Mouse (Mus musculus): Measurements from ENCODE around the gene Mosmo. TPM values are rescaled to one million over a fixed set of nuclear protein-coding genes. Genes with fewer than 3 reads are reported as not detected.

Gene Mosmo
- polyA plus RNA-seq, 1 experiment from 2014 or later, result 9.4 TPM

- Histone ChIP-seq H3K36me3 (peaks cover 2% of the 10 kb centered on the region; the same call in 1 of the 2 replicates), H3K4me1 (no peaks in the 10 kb centered on the region), H3K4me2 (no peak overlapping the region), H3K9me3 (replicated peaks) (no peaks in the 10 kb centered on the region), H3K9ac (no peak overlapping the region), H3K27ac (no peak overlapping the region), H3K27me3 (replicated peaks) (peaks cover 20% of the 10 kb centered on the region), H3K4me3 (no peak overlapping the region)
- 19% methylated on average over 5 of the region's 5 CpGs for WGBS (ENCODE audit: insufficient replicate concordance)
- ATAC-seq, result no peak
These were observed 62.2 kb downstream of the Mosmo start for GRCm38 (mm10) chr7:120739558-120740101.

GRCm38 (mm10) chr7:120743366-120744351 is 66.2 kb downstream of the Mosmo start:
- 63% methylated on average over 14 of the region's 14 CpGs for WGBS (ENCODE audit: insufficient replicate concordance)
- H3K27me3 ChIP-seq (replicated peaks), result peaks cover 33% of the 10 kb centered on the region
- no peak for ATAC-seq

GRCm38 (mm10) chr7:120744606-120745005 is 67.2 kb downstream of the Mosmo start:
- Histone ChIP-seq H3K36me3 (no peaks in the 10 kb centered on the region), H3K4me3 (no peak overlapping the region), H3K27ac (no peak overlapping the region), H3K9me3 (replicated peaks) (no peaks in the 10 kb centered on the region), H3K27me3 (replicated peaks) (peaks cover 36% of the 10 kb centered on the region), H3K9ac (no peak overlapping the region), H3K4me2 (no peak overlapping the region), H3K4me1 (no peaks in the 10 kb centered on the region)
- no peak for ATAC-seq
- 67% methylated on average over 6 of the region's 6 CpGs for WGBS (ENCODE audit: insufficient replicate concordance)

More at GRCm38 (mm10) chr7:120743366-120744351, 66.2 kb downstream of the Mosmo start:
- no peaks in the 10 kb centered on the region for H3K4me1 ChIP-seq
- no peak overlapping the region for H3K4me2 ChIP-seq
- no peaks in the 10 kb centered on the region for H3K36me3 ChIP-seq
- no peak overlapping the region for H3K27ac ChIP-seq
- no peak overlapping the region for H3K9ac ChIP-seq
- H3K4me3 ChIP-seq, result no peak overlapping the region
- no peaks in the 10 kb centered on the region for H3K9me3 ChIP-seq (replicated peaks)

GRCm38 (mm10) chr7:120746029-120746428 is 68.6 kb downstream of the Mosmo start:
- peaks cover 40% of the 10 kb centered on the region for H3K27me3 ChIP-seq (replicated peaks)
- no peak for ATAC-seq
- 49% methylated on average over 3 of the region's 3 CpGs for WGBS (ENCODE audit: insufficient replicate concordance)
- no peaks in the 10 kb centered on the region for H3K9me3 ChIP-seq (replicated peaks)
- H3K36me3 ChIP-seq, result no peaks in the 10 kb centered on the region
- H3K27ac ChIP-seq, result no peak overlapping the region
- no peak overlapping the region for H3K9ac ChIP-seq
- no peak overlapping the region for H3K4me3 ChIP-seq
- H3K4me1 ChIP-seq, result no peaks in the 10 kb centered on the region
- no peak overlapping the region for H3K4me2 ChIP-seq

- WGBS (ENCODE audit: insufficient replicate concordance), result 70% methylated on average over 5 of the region's 5 CpGs
- no peak for ATAC-seq
- no peaks in the 10 kb centered on the region for H3K36me3 ChIP-seq
- H3K9ac ChIP-seq, result no peak overlapping the region
- H3K27ac ChIP-seq, result no peak overlapping the region
- H3K4me2 ChIP-seq, result no peak overlapping the region
- peaks cover 40% of the 10 kb centered on the region for H3K27me3 ChIP-seq (replicated peaks)
- no peak overlapping the region for H3K4me3 ChIP-seq
- no peaks in the 10 kb centered on the region for H3K9me3 ChIP-seq (replicated peaks)
- H3K4me1 ChIP-seq, result no peaks in the 10 kb centered on the region
These were observed 69.4 kb downstream of the Mosmo start for GRCm38 (mm10) chr7:120746821-120747220.

- no peak overlapping the region for H3K27ac ChIP-seq
- H3K9me3 ChIP-seq (replicated peaks), result no peaks in the 10 kb centered on the region
- H3K4me2 ChIP-seq, result no peak overlapping the region
- H3K27me3 ChIP-seq (replicated peaks), result peaks cover 31% of the 10 kb centered on the region
- ATAC-seq, result no peak
- no peaks in the 10 kb centered on the region for H3K4me1 ChIP-seq
- no peak overlapping the region for H3K4me3 ChIP-seq
- no peak overlapping the region for H3K9ac ChIP-seq
- H3K36me3 ChIP-seq, result no peaks in the 10 kb centered on the region
These were observed 71.1 kb downstream of the Mosmo start for GRCm38 (mm10) chr7:120748478-120748877.

GRCm38 (mm10) chr7:120751330-120751729 is 73.9 kb downstream of the Mosmo start:
- H3K27me3 ChIP-seq (replicated peaks), result peaks cover 17% of the 10 kb centered on the region
- no peaks in the 10 kb centered on the region for H3K4me1 ChIP-seq
- no peaks in the 10 kb centered on the region for H3K36me3 ChIP-seq
- H3K4me3 ChIP-seq, result no peak overlapping the region
- no peak overlapping the region for H3K4me2 ChIP-seq
- no peak overlapping the region for H3K9ac ChIP-seq
- H3K9me3 ChIP-seq (replicated peaks), result no peaks in the 10 kb centered on the region
- no peak for ATAC-seq
- no peak overlapping the region for H3K27ac ChIP-seq

GRCm38 (mm10) chr7:120751906-120752305 is 74.5 kb downstream of the Mosmo start:
- H3K4me2 ChIP-seq, result no peak overlapping the region
- peaks cover 14% of the 10 kb centered on the region for H3K27me3 ChIP-seq (replicated peaks)
- H3K4me1 ChIP-seq, result no peaks in the 10 kb centered on the region
- no peaks in the 10 kb centered on the region for H3K36me3 ChIP-seq
- H3K9ac ChIP-seq, result no peak overlapping the region
- no peak overlapping the region for H3K27ac ChIP-seq
- H3K9me3 ChIP-seq (replicated peaks), result no peaks in the 10 kb centered on the region
- no peak overlapping the region for H3K4me3 ChIP-seq
- ATAC-seq, result no peak
- 69% methylated on average over 7 of the region's 7 CpGs for WGBS (ENCODE audit: insufficient replicate concordance)

GRCm38 (mm10) chr7:120754671-120755070 is 77.3 kb downstream of the Mosmo start:
- peak; percentile 57; the same call in 1 of the 2 replicates for ATAC-seq
- no peak overlapping the region for H3K4me3 ChIP-seq
- H3K27ac ChIP-seq, result no peak overlapping the region
- H3K4me2 ChIP-seq, result no peak overlapping the region
- no peaks in the 10 kb centered on the region for H3K36me3 ChIP-seq
- H3K9me3 ChIP-seq (replicated peaks), result no peaks in the 10 kb centered on the region
- 4% methylated on average over 5 of the region's 5 CpGs for WGBS (ENCODE audit: insufficient replicate concordance)
- H3K9ac ChIP-seq, result no peak overlapping the region
- no peaks in the 10 kb centered on the region for H3K4me1 ChIP-seq
- 0 out of 2 replicates have a peak, but pooled peaks cover 4% of the 10 kb centered on the region for H3K27me3 ChIP-seq (replicated peaks)

GRCm38 (mm10) chr7:120767369-120767768 is 90.0 kb downstream of the Mosmo start:
- Histone ChIP-seq H3K4me2 (no peak overlapping the region), H3K36me3 (no peaks in the 10 kb centered on the region), H3K4me1 (no peaks in the 10 kb centered on the region), H3K4me3 (no peak overlapping the region), H3K27ac (no peak overlapping the region), H3K27me3 (replicated peaks) (no peaks in the 10 kb centered on the region; the same call in 1 of the 2 replicates), H3K9ac (no peak overlapping the region), H3K9me3 (replicated peaks) (no peaks in the 10 kb centered on the region)
- ATAC-seq, result no peak
- WGBS (ENCODE audit: insufficient replicate concordance), result 0% methylated on average over 1 of the region's 1 CpGs

- no peak overlapping the region for H3K4me3 ChIP-seq
- no peaks in the 10 kb centered on the region for H3K9me3 ChIP-seq (replicated peaks)
- H3K27ac ChIP-seq, result no peak overlapping the region
- no peaks in the 10 kb centered on the region; the same call in 1 of the 2 replicates for H3K27me3 ChIP-seq (replicated peaks)
- H3K4me1 ChIP-seq, result no peaks in the 10 kb centered on the region
- H3K4me2 ChIP-seq, result no peak overlapping the region
- H3K9ac ChIP-seq, result no peak overlapping the region
- H3K36me3 ChIP-seq, result no peaks in the 10 kb centered on the region
- ATAC-seq, result no peak
- 23% methylated on average over 1 of the region's 1 CpGs for WGBS (ENCODE audit: insufficient replicate concordance)
These were observed 94.0 kb downstream of the Mosmo start for GRCm38 (mm10) chr7:120771389-120771788.

- H3K4me1 ChIP-seq, result peaks cover 4% of the 10 kb centered on the region; the same call in 1 of the 2 replicates
- no peaks in the 10 kb centered on the region for H3K36me3 ChIP-seq
- ATAC-seq, result peak; percentile 68
- H3K27ac ChIP-seq, result no peak overlapping the region
- 0 out of 2 replicates have a peak, but pooled peaks cover 5% of the 10 kb centered on the region for H3K27me3 ChIP-seq (replicated peaks)
- no peak overlapping the region for H3K9ac ChIP-seq
- H3K9me3 ChIP-seq (replicated peaks), result no peaks in the 10 kb centered on the region
- no peak overlapping the region for H3K4me2 ChIP-seq
- no peak overlapping the region for H3K4me3 ChIP-seq
- WGBS (ENCODE audit: insufficient replicate concordance), result 29% methylated on average over 2 of the region's 2 CpGs
These were observed 100.6 kb downstream of the Mosmo start for GRCm38 (mm10) chr7:120778012-120778411.
